In the genomic region with DNA sequence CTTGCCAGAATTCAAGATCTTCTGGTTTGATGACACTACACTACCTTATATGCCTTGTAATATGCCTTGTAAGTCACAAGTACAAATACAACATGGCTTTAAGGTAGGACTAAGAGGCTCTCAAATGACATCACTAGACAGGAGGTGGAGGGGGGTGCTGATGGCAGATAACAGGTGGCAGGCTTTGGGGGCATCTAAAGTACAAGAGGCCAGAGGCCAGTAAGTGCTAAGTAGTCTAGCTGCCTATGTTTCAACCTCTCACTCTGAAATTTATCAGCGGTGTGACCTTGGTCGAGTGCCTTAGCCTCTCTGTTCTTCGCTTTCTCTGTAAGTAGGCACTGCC, we compare ENCODE assay signal across 8 mouse cellular contexts. TPM values are rescaled to one million over a fixed set of nuclear protein-coding genes. Genes with fewer than 3 reads are reported as not detected.
DNase-seq lines count a peak whose midpoint lies in the region; ATAC-seq lines count a peak whose summit lies in the region.

No protein-coding gene starts in this region.

- peak overlapping the region; percentile 97 for H3K9ac ChIP-seq in kidney, embryonic 16.5 days (replicated peaks; ENCODE audit: low read length)
- peak overlapping the region; percentile 96 for H3K9ac ChIP-seq in midbrain, embryonic 12.5 days (replicated peaks)

- peak overlapping the region; percentile 87 for H3K27ac ChIP-seq in kidney, embryonic 16.5 days (ENCODE audit: low read length)
- peak overlapping the region; percentile 95 for H3K27ac ChIP-seq in hindbrain, embryonic 10.5 days
- H3K27ac ChIP-seq in midbrain, embryonic 12.5 days (replicated peaks), result 0 out of 2 replicates have a peak overlapping the region, but pooled peaks have one; percentile 88

- peaks cover 25% of the 10 kb centered on the region for H3K4me1 ChIP-seq in kidney, embryonic 16.5 days (ENCODE audit: insufficient read depth, low read length)
- H3K4me1 ChIP-seq in hindbrain, embryonic 10.5 days (replicated peaks), result peaks cover 25% of the 10 kb centered on the region
- H3K4me1 ChIP-seq in midbrain, embryonic 12.5 days, result peaks cover 22% of the 10 kb centered on the region

- peak overlapping the region; percentile 87 for H3K4me2 ChIP-seq in kidney, embryonic 16.5 days (replicated peaks; ENCODE audit: low read depth, low read length)
- peak overlapping the region; percentile 72 for H3K4me2 ChIP-seq in midbrain, embryonic 12.5 days (replicated peaks)

- no peaks in the 10 kb centered on the region for H3K9me3 ChIP-seq in kidney, embryonic 16.5 days (ENCODE audit: low read length)
- no peaks in the 10 kb centered on the region for H3K9me3 ChIP-seq in hindbrain, embryonic 10.5 days
- no peaks in the 10 kb centered on the region for H3K9me3 ChIP-seq in midbrain, embryonic 12.5 days

- 0 out of 2 replicates have a peak, but pooled peaks cover 4% of the 10 kb centered on the region for H3K36me3 ChIP-seq in kidney, embryonic 16.5 days (ENCODE audit: insufficient read depth, low read length)
- H3K36me3 ChIP-seq in hindbrain, embryonic 10.5 days, result peaks cover 7% of the 10 kb centered on the region
- no peaks in the 10 kb centered on the region for H3K36me3 ChIP-seq in midbrain, embryonic 12.5 days

- 0% methylated on average over 3 of the region's 3 CpGs for WGBS in kidney, embryonic 16.5 days
- 6% methylated on average over 3 of the region's 3 CpGs for WGBS in hindbrain, embryonic 10.5 days
- WGBS in midbrain, embryonic 12.5 days, result 0% methylated on average over 3 of the region's 3 CpGs

- H3K27me3 ChIP-seq in kidney, embryonic 16.5 days (ENCODE audit: insufficient read depth, low read length), result no peaks in the 10 kb centered on the region
- peaks cover 23% of the 10 kb centered on the region for H3K27me3 ChIP-seq in hindbrain, embryonic 10.5 days (ENCODE audit: insufficient read depth, poor library complexity, severe bottlenecking)
- H3K27me3 ChIP-seq in midbrain, embryonic 12.5 days, result peaks cover 27% of the 10 kb centered on the region

- DNase-seq in kidney, postnatal 10 days, result no peak
- DNase-seq in adipocyte (ENCODE audit: low spot score), result peak; percentile 46
- no peak for DNase-seq in hindbrain, embryonic 10.5 days (ENCODE audit: low spot score)
- no peak for DNase-seq in ovary, adult 18-20 months (ENCODE audit: low spot score)
- DNase-seq in cerebellum, postnatal 14 days, result no peak
- DNase-seq in urinary bladder, adult 2 months (ENCODE audit: low spot score), result no peak

- H3K4me3 ChIP-seq in kidney, embryonic 16.5 days (ENCODE audit: low read length), result peak overlapping the region; percentile 96
- peak overlapping the region; percentile 96 for H3K4me3 ChIP-seq in hindbrain, embryonic 10.5 days
- peak overlapping the region; percentile 97 for H3K4me3 ChIP-seq in midbrain, embryonic 12.5 days

- no peak for ATAC-seq in kidney, embryonic 16.5 days (ENCODE audit: low FRiP score, low TSS enrichment)
- ATAC-seq in midbrain, embryonic 12.5 days (ENCODE audit: low FRiP score, low read depth), result no peak

RNA-seq across cellular contexts. Expression of gene Rab7, which starts 0.9 kb away (rescaled TPM):
- 259 and 261 TPM in 2 replicates for polyA plus RNA-seq in kidney, embryonic 16.5 days (2015; fragmentation: Nextera tagmentation; extraction: Ambion mirVana)
- polyA plus RNA-seq in hindbrain, embryonic 10.5 days (2016; fragmentation: Nextera tagmentation; extraction: Ambion mirVana), result 208 and 238 TPM in 2 replicates
- polyA plus RNA-seq in midbrain, embryonic 12.5 days (2016; fragmentation: Nextera tagmentation; extraction: Ambion mirVana), result 209 and 214 TPM in 2 replicates
- 400 and 428 TPM in 2 replicates for polyA plus RNA-seq in urinary bladder, adult 2 months (2012; rRNA removed)

RNA-seq across cellular contexts. Expression of gene Rpn1, which starts 40.1 kb away (rescaled TPM):
- 457 and 473 TPM in 2 replicates for polyA plus RNA-seq in kidney, embryonic 16.5 days (2015; fragmentation: Nextera tagmentation; extraction: Ambion mirVana)
- 277 and 300 TPM in 2 replicates for polyA plus RNA-seq in hindbrain, embryonic 10.5 days (2016; fragmentation: Nextera tagmentation; extraction: Ambion mirVana)
- polyA plus RNA-seq in midbrain, embryonic 12.5 days (2016; fragmentation: Nextera tagmentation; extraction: Ambion mirVana), result 242 and 256 TPM in 2 replicates
- 164 and 173 TPM in 2 replicates for polyA plus RNA-seq in urinary bladder, adult 2 months (2012; rRNA removed)
